Mouse (Mus musculus): ENCODE results near the gene Slc35a1. TPM values are rescaled to one million over a fixed set of nuclear protein-coding genes. Genes with fewer than 3 reads are reported as not detected.

Gene Slc35a1
- polyA plus RNA-seq, 1 experiment = 15.0 TPM

- no peaks in the 10 kb centered on the region for H3K79me2 ChIP-seq (ENCODE audit: control insufficient read depth, insufficient read depth)
- TF ChIP-seq E2F4 (IDR thresholded peaks at IDR 0.05; ENCODE audit: insufficient read depth) (no peak), USF1 (IDR thresholded peaks at IDR 0.05; ENCODE audit: low read depth) (no peak), MAX (IDR thresholded peaks at IDR 0.05; ENCODE audit: low read depth) (no peak)
- H3K4me3 ChIP-seq = no peak overlapping the region
- H3K36me3 ChIP-seq (ENCODE audit: control insufficient read depth, insufficient read depth) = no peaks in the 10 kb centered on the region
- H3ac ChIP-seq (ENCODE audit: control insufficient read depth, insufficient read length) = no peak overlapping the region
- no peaks in the 10 kb centered on the region for H3K27me3 ChIP-seq (ENCODE audit: control insufficient read depth, insufficient read depth, insufficient read length)
- H3K4me2 ChIP-seq (ENCODE audit: low read depth) = no peak overlapping the region
These were observed 20.0 kb upstream of the Slc35a1 start for GRCm38 (mm10) chr4:34707248-34707647.

GRCm38 (mm10) chr4:34703029-34703428 is 15.8 kb upstream of the Slc35a1 start:
- H3ac ChIP-seq (ENCODE audit: control insufficient read depth, insufficient read length) = no peak overlapping the region
- no peak overlapping the region for H3K4me3 ChIP-seq
- H3K27me3 ChIP-seq (ENCODE audit: control insufficient read depth, insufficient read depth, insufficient read length) = peaks cover 4% of the 10 kb centered on the region
- no peaks in the 10 kb centered on the region for H3K79me2 ChIP-seq (ENCODE audit: control insufficient read depth, insufficient read depth)
- H3K36me3 ChIP-seq (ENCODE audit: control insufficient read depth, insufficient read depth) = no peaks in the 10 kb centered on the region
- no peak overlapping the region for H3K4me2 ChIP-seq (ENCODE audit: low read depth)
- TF ChIP-seq POLR2AphosphoS2 (IDR thresholded peaks at IDR 0.05; ENCODE audit: insufficient read length, low read depth) = no peak
- TF ChIP-seq USF1 (IDR thresholded peaks at IDR 0.05; ENCODE audit: low read depth) = no peak
- TF ChIP-seq CEBPB (IDR thresholded peaks at IDR 0.05; ENCODE audit: insufficient read depth, poor library complexity, severe bottlenecking) = no peak
- no peak for TF ChIP-seq POLR2A (IDR thresholded peaks at IDR 0.05; ENCODE audit: insufficient read length, low read depth)
- no peak for TF ChIP-seq SRF (IDR thresholded peaks at IDR 0.05; ENCODE audit: control insufficient read depth, insufficient read length, low read depth)
- TF ChIP-seq MAX (IDR thresholded peaks at IDR 0.05; ENCODE audit: low read depth) = no peak
- TF ChIP-seq TCF12 (IDR thresholded peaks at IDR 0.05; ENCODE audit: insufficient read depth, poor library complexity, severe bottlenecking) = no peak
- TF ChIP-seq TCF3 (IDR thresholded peaks at IDR 0.05; ENCODE audit: insufficient read length, low read depth) = no peak
- TF ChIP-seq REST (IDR thresholded peaks at IDR 0.05; ENCODE audit: insufficient read depth, insufficient read length) = no peak

GRCm38 (mm10) chr4:34702231-34702630 is 15.0 kb upstream of the Slc35a1 start:
- H3K4me3 ChIP-seq = no peak overlapping the region
- H3K27me3 ChIP-seq (ENCODE audit: control insufficient read depth, insufficient read depth, insufficient read length) = peaks cover 4% of the 10 kb centered on the region
- H3K79me2 ChIP-seq (ENCODE audit: control insufficient read depth, insufficient read depth) = no peaks in the 10 kb centered on the region
- H3ac ChIP-seq (ENCODE audit: control insufficient read depth, insufficient read length) = no peak overlapping the region
- TF ChIP-seq CEBPB (IDR thresholded peaks at IDR 0.05; ENCODE audit: insufficient read depth, poor library complexity, severe bottlenecking) (no peak), POLR2AphosphoS2 (IDR thresholded peaks at IDR 0.05; ENCODE audit: insufficient read length, low read depth) (no peak), TCF12 (IDR thresholded peaks at IDR 0.05; ENCODE audit: insufficient read depth, poor library complexity, severe bottlenecking) (no peak), TCF3 (IDR thresholded peaks at IDR 0.05; ENCODE audit: insufficient read length, low read depth) (no peak), MYOD1 (IDR thresholded peaks at IDR 0.05; ENCODE audit: control insufficient read depth in 1 of 3, insufficient read length in 2 of 3, low read depth in 2 of 3) (no peak), POLR2A (IDR thresholded peaks at IDR 0.05; ENCODE audit: insufficient read length, low read depth) (no peak), E2F4 (IDR thresholded peaks at IDR 0.05; ENCODE audit: insufficient read depth) (no peak), SRF (IDR thresholded peaks at IDR 0.05; ENCODE audit: control insufficient read depth, insufficient read length, low read depth) (no peak), MYOG (IDR thresholded peaks at IDR 0.05; ENCODE audit: control insufficient read depth in 1 of 3, insufficient read depth in 1 of 3, insufficient read length in 2 of 3, low read depth in 2 of 3) (no peak), USF1 (IDR thresholded peaks at IDR 0.05; ENCODE audit: low read depth) (no peak), REST (IDR thresholded peaks at IDR 0.05; ENCODE audit: insufficient read depth, insufficient read length) (no peak)
- no peaks in the 10 kb centered on the region for H3K36me3 ChIP-seq (ENCODE audit: control insufficient read depth, insufficient read depth)
- H3K4me2 ChIP-seq (ENCODE audit: low read depth) = no peak overlapping the region

- Histone ChIP-seq H3K4me3 (no peak overlapping the region), H3K4me2 (ENCODE audit: low read depth) (no peak overlapping the region), H3K79me2 (ENCODE audit: control insufficient read depth, insufficient read depth) (no peaks in the 10 kb centered on the region), H3K36me3 (ENCODE audit: control insufficient read depth, insufficient read depth) (no peaks in the 10 kb centered on the region), H3K27me3 (ENCODE audit: control insufficient read depth, insufficient read depth, insufficient read length) (peaks cover 4% of the 10 kb centered on the region), H3ac (ENCODE audit: control insufficient read depth, insufficient read length) (no peak overlapping the region)
- no peak for TF ChIP-seq TCF12 (IDR thresholded peaks at IDR 0.05; ENCODE audit: insufficient read depth, poor library complexity, severe bottlenecking)
- no peak for TF ChIP-seq E2F4 (IDR thresholded peaks at IDR 0.05; ENCODE audit: insufficient read depth)
- no peak for TF ChIP-seq POLR2AphosphoS2 (IDR thresholded peaks at IDR 0.05; ENCODE audit: insufficient read length, low read depth)
- TF ChIP-seq MAX (IDR thresholded peaks at IDR 0.05; ENCODE audit: low read depth) = no peak
- no peak for TF ChIP-seq MYOG (IDR thresholded peaks at IDR 0.05; ENCODE audit: control insufficient read depth in 1 of 3, insufficient read depth in 1 of 3, insufficient read length in 2 of 3, low read depth in 2 of 3)
- no peak for TF ChIP-seq SRF (IDR thresholded peaks at IDR 0.05; ENCODE audit: control insufficient read depth, insufficient read length, low read depth)
- no peak for TF ChIP-seq POLR2A (IDR thresholded peaks at IDR 0.05; ENCODE audit: insufficient read length, low read depth)
- TF ChIP-seq USF1 (IDR thresholded peaks at IDR 0.05; ENCODE audit: low read depth) = no peak
- no peak for TF ChIP-seq REST (IDR thresholded peaks at IDR 0.05; ENCODE audit: insufficient read depth, insufficient read length)
- TF ChIP-seq CEBPB (IDR thresholded peaks at IDR 0.05; ENCODE audit: insufficient read depth, poor library complexity, severe bottlenecking) = no peak
- TF ChIP-seq MYOD1 (IDR thresholded peaks at IDR 0.05; ENCODE audit: control insufficient read depth in 1 of 3, insufficient read length in 2 of 3, low read depth in 2 of 3) = no peak
- no peak for TF ChIP-seq TCF3 (IDR thresholded peaks at IDR 0.05; ENCODE audit: insufficient read length, low read depth)
These were observed 14.3 kb upstream of the Slc35a1 start for GRCm38 (mm10) chr4:34701528-34701927.

- no peaks in the 10 kb centered on the region for H3K36me3 ChIP-seq (ENCODE audit: control insufficient read depth, insufficient read depth)
- H3ac ChIP-seq (ENCODE audit: control insufficient read depth, insufficient read length) = no peak overlapping the region
- no peak overlapping the region for H3K4me2 ChIP-seq (ENCODE audit: low read depth)
- H3K27me3 ChIP-seq (ENCODE audit: control insufficient read depth, insufficient read depth, insufficient read length) = no peaks in the 10 kb centered on the region
- no peak for TF ChIP-seq REST (IDR thresholded peaks at IDR 0.05; ENCODE audit: insufficient read depth, insufficient read length)
- TF ChIP-seq USF1 (IDR thresholded peaks at IDR 0.05; ENCODE audit: low read depth) = no peak
- TF ChIP-seq POLR2AphosphoS2 (IDR thresholded peaks at IDR 0.05; ENCODE audit: insufficient read length, low read depth) = no peak
- no peak for TF ChIP-seq SRF (IDR thresholded peaks at IDR 0.05; ENCODE audit: control insufficient read depth, insufficient read length, low read depth)
- TF ChIP-seq TCF3 (IDR thresholded peaks at IDR 0.05; ENCODE audit: insufficient read length, low read depth) = no peak
- TF ChIP-seq TCF12 (IDR thresholded peaks at IDR 0.05; ENCODE audit: insufficient read depth, poor library complexity, severe bottlenecking) = no peak
- no peak for TF ChIP-seq MYOG (IDR thresholded peaks at IDR 0.05; ENCODE audit: control insufficient read depth in 1 of 3, insufficient read depth in 1 of 3, insufficient read length in 2 of 3, low read depth in 2 of 3)
- no peak for TF ChIP-seq MAX (IDR thresholded peaks at IDR 0.05; ENCODE audit: low read depth)
- TF ChIP-seq E2F4 (IDR thresholded peaks at IDR 0.05; ENCODE audit: insufficient read depth) = no peak
- no peak for TF ChIP-seq MYOD1 (IDR thresholded peaks at IDR 0.05; ENCODE audit: control insufficient read depth in 1 of 3, insufficient read length in 2 of 3, low read depth in 2 of 3)
- no peak for TF ChIP-seq CEBPB (IDR thresholded peaks at IDR 0.05; ENCODE audit: insufficient read depth, poor library complexity, severe bottlenecking)
- TF ChIP-seq POLR2A (IDR thresholded peaks at IDR 0.05; ENCODE audit: insufficient read length, low read depth) = no peak
- peak overlapping the region; percentile 46 for H3K4me3 ChIP-seq
- H3K79me2 ChIP-seq (ENCODE audit: control insufficient read depth, insufficient read depth) = peaks cover 6% of the 10 kb centered on the region
These were observed 783 bp upstream of the Slc35a1 start for GRCm38 (mm10) chr4:34688021-34688420.
